Mouse (Mus musculus): ENCODE results near the gene Lrrc47. TPM values are rescaled to one million over a fixed set of nuclear protein-coding genes. Genes with fewer than 3 reads are reported as not detected.

Lrrc47 gene
- polyA plus RNA-seq, 1 experiment, result 49.4 TPM

- TF ChIP-seq CTCF (IDR thresholded peaks at IDR 0.05; ENCODE audit: extremely low read depth, insufficient read depth, low read length), result no peak
- TF ChIP-seq POLR2A (IDR thresholded peaks at IDR 0.05; ENCODE audit: extremely low read depth, insufficient read depth, low read length), result no peak
- Histone ChIP-seq H3K4me1 (ENCODE audit: control insufficient read depth, insufficient read depth, low read length) (peaks cover 3% of the 10 kb centered on the region; the same call in 1 of the 2 replicates), H3K27ac (ENCODE audit: insufficient read depth, low read length) (no peak overlapping the region), H3K4me3 (ENCODE audit: insufficient read depth, low read length) (no peak overlapping the region)
These were observed 31.1 kb upstream of the Lrrc47 start for GRCm38 (mm10) chr4:153980470-153980869.

GRCm38 (mm10) chr4:153992715-153993114 lies 18.8 kb upstream of the Lrrc47 start:
- Histone ChIP-seq H3K4me1 (ENCODE audit: control insufficient read depth, insufficient read depth, low read length) (no peaks in the 10 kb centered on the region), H3K4me3 (ENCODE audit: insufficient read depth, low read length) (no peak overlapping the region), H3K27ac (ENCODE audit: insufficient read depth, low read length) (no peak overlapping the region)
- TF ChIP-seq CTCF (IDR thresholded peaks at IDR 0.05; ENCODE audit: extremely low read depth, insufficient read depth, low read length) (no peak), POLR2A (IDR thresholded peaks at IDR 0.05; ENCODE audit: extremely low read depth, insufficient read depth, low read length) (no peak)

GRCm38 (mm10) chr4:153993505-153993904 lies 18.0 kb upstream of the Lrrc47 start:
- Histone ChIP-seq H3K4me1 (ENCODE audit: control insufficient read depth, insufficient read depth, low read length) (no peaks in the 10 kb centered on the region), H3K4me3 (ENCODE audit: insufficient read depth, low read length) (no peak overlapping the region), H3K27ac (ENCODE audit: insufficient read depth, low read length) (no peak overlapping the region)
- no peak for TF ChIP-seq CTCF (IDR thresholded peaks at IDR 0.05; ENCODE audit: extremely low read depth, insufficient read depth, low read length)
- TF ChIP-seq POLR2A (IDR thresholded peaks at IDR 0.05; ENCODE audit: extremely low read depth, insufficient read depth, low read length), result no peak

- no peak overlapping the region for H3K4me3 ChIP-seq (ENCODE audit: insufficient read depth, low read length)
- no peak overlapping the region for H3K27ac ChIP-seq (ENCODE audit: insufficient read depth, low read length)
- TF ChIP-seq POLR2A (IDR thresholded peaks at IDR 0.05; ENCODE audit: extremely low read depth, insufficient read depth, low read length) (no peak), CTCF (IDR thresholded peaks at IDR 0.05; ENCODE audit: extremely low read depth, insufficient read depth, low read length) (no peak)
These were observed 6.0 kb upstream of the Lrrc47 start for GRCm38 (mm10) chr4:154005488-154005887.

GRCm38 (mm10) chr4:154006264-154006663 lies 5.3 kb upstream of the Lrrc47 start:
- no peak overlapping the region for H3K27ac ChIP-seq (ENCODE audit: insufficient read depth, low read length)
- H3K4me3 ChIP-seq (ENCODE audit: insufficient read depth, low read length), result no peak overlapping the region
- H3K4me1 ChIP-seq (ENCODE audit: control insufficient read depth, insufficient read depth, low read length), result peaks cover 4% of the 10 kb centered on the region
- TF ChIP-seq POLR2A (IDR thresholded peaks at IDR 0.05; ENCODE audit: extremely low read depth, insufficient read depth, low read length), result no peak
- no peak for TF ChIP-seq CTCF (IDR thresholded peaks at IDR 0.05; ENCODE audit: extremely low read depth, insufficient read depth, low read length)

More at GRCm38 (mm10) chr4:154005488-154005887, 6.0 kb upstream of the Lrrc47 start:
- H3K4me1 ChIP-seq (ENCODE audit: control insufficient read depth, insufficient read depth, low read length), result peaks cover 4% of the 10 kb centered on the region

GRCm38 (mm10) chr4:154007759-154008158 lies 3.8 kb upstream of the Lrrc47 start:
- Histone ChIP-seq H3K4me3 (ENCODE audit: insufficient read depth, low read length) (no peak overlapping the region), H3K27ac (ENCODE audit: insufficient read depth, low read length) (no peak overlapping the region), H3K4me1 (ENCODE audit: control insufficient read depth, insufficient read depth, low read length) (peaks cover 6% of the 10 kb centered on the region)
- TF ChIP-seq CTCF (IDR thresholded peaks at IDR 0.05; ENCODE audit: extremely low read depth, insufficient read depth, low read length) (no peak), POLR2A (IDR thresholded peaks at IDR 0.05; ENCODE audit: extremely low read depth, insufficient read depth, low read length) (no peak)

- TF ChIP-seq POLR2A (IDR thresholded peaks at IDR 0.05; ENCODE audit: extremely low read depth, insufficient read depth, low read length) (no peak), CTCF (IDR thresholded peaks at IDR 0.05; ENCODE audit: extremely low read depth, insufficient read depth, low read length) (no peak)
- Histone ChIP-seq H3K27ac (ENCODE audit: insufficient read depth, low read length) (peak overlapping the region; percentile 72; the same call in 1 of the 2 replicates), H3K4me1 (ENCODE audit: control insufficient read depth, insufficient read depth, low read length) (peaks cover 10% of the 10 kb centered on the region), H3K4me3 (ENCODE audit: insufficient read depth, low read length) (peak overlapping the region; percentile 90)
These were observed 455 bp upstream of the Lrrc47 start for GRCm38 (mm10) chr4:154010907-154011645.

GRCm38 (mm10) chr4:154012132-154012882 lies 776 bp downstream of the Lrrc47 start:
- peak overlapping the region; percentile 47; the same call in 1 of the 2 replicates for H3K27ac ChIP-seq (ENCODE audit: insufficient read depth, low read length)
- H3K4me3 ChIP-seq (ENCODE audit: insufficient read depth, low read length), result peak overlapping the region; percentile 90
- 0 out of 2 replicates have a peak, but pooled peaks have one; percentile 18 for TF ChIP-seq POLR2A (IDR thresholded peaks at IDR 0.05; ENCODE audit: extremely low read depth, insufficient read depth, low read length)
- no peak for TF ChIP-seq CTCF (IDR thresholded peaks at IDR 0.05; ENCODE audit: extremely low read depth, insufficient read depth, low read length)
- peaks cover 7% of the 10 kb centered on the region for H3K4me1 ChIP-seq (ENCODE audit: control insufficient read depth, insufficient read depth, low read length)

GRCm38 (mm10) chr4:154015476-154015875 lies 3.9 kb downstream of the Lrrc47 start:
- H3K4me3 ChIP-seq (ENCODE audit: insufficient read depth, low read length), result no peak overlapping the region
- H3K27ac ChIP-seq (ENCODE audit: insufficient read depth, low read length), result no peak overlapping the region
- H3K4me1 ChIP-seq (ENCODE audit: control insufficient read depth, insufficient read depth, low read length), result peaks cover 7% of the 10 kb centered on the region
- TF ChIP-seq CTCF (IDR thresholded peaks at IDR 0.05; ENCODE audit: extremely low read depth, insufficient read depth, low read length) (no peak), POLR2A (IDR thresholded peaks at IDR 0.05; ENCODE audit: extremely low read depth, insufficient read depth, low read length) (no peak)

Data from cortical plate, adult 2 months (tissue).